Mouse (Mus musculus) forebrain, embryonic 10.5 days (tissue): ENCODE results near the gene Slc8a3. TPM values are rescaled to one million over a fixed set of nuclear protein-coding genes. Genes with fewer than 3 reads are reported as not detected.

ENCODE experiments used
- DNase-seq: peaks from one replicate; pipeline ENCODE4 v3.0.0-alpha.2; 2017; ENCODE audit warnings: low spot score; ENCODE audit errors: extremely low spot score
- H3K27ac ChIP-seq: fragments of 300-500 bp; sonication (generic); 2 replicates; pipeline ENCODE4 v1.5.1; 2016; ENCODE audit warnings: mild to moderate bottlenecking
- H3K27me3 ChIP-seq: fragments of 300-500 bp; sonication (generic); 2 replicates; pipeline ENCODE4 v1.6.1; 2016; ENCODE audit warnings: mild to moderate bottlenecking; ENCODE audit not compliant: poor library complexity, severe bottlenecking
- H3K36me3 ChIP-seq: fragments of 300-500 bp; sonication (generic); replicated peaks from 2 replicates; pipeline ENCODE4 v1.6.1; 2016; ENCODE audit warnings: mild to moderate bottlenecking, moderate library complexity
- H3K4me1 ChIP-seq: fragments of 300-500 bp; sonication (generic); 2 replicates; pipeline ENCODE4 v1.6.1; 2016
- H3K4me3 ChIP-seq: fragments of 300-500 bp; sonication (generic); 2 replicates; pipeline ENCODE4 v1.5.1; 2016; ENCODE audit warnings: mild to moderate bottlenecking, moderate library complexity
- H3K9me3 ChIP-seq: fragments of 300-500 bp; sonication (generic); 2 replicates; pipeline ENCODE4 v1.6.1; 2016; ENCODE audit warnings: mild to moderate bottlenecking, moderate library complexity
- WGBS: fragments of 180-500 bp; shearing (Covaris S2); methylation state at CpG from one replicate; pipeline ENCODE4 v1.1.7; 2016; 5-methylcytosine and 5-hydroxymethylcytosine counted together
- polyA plus RNA-seq: library from polyadenylated mRNA; unstranded; fragments of >200 nt; fragmentation: Nextera tagmentation; extraction: Ambion mirVana; gene quantifications from 2 replicates; pipeline ENCODE4 v1.2.1, GENCODE M21; 2016

Gene Slc8a3
- polyA plus RNA-seq, 1 experiment from 2014 or later, result 0.67 TPM

DNA sequence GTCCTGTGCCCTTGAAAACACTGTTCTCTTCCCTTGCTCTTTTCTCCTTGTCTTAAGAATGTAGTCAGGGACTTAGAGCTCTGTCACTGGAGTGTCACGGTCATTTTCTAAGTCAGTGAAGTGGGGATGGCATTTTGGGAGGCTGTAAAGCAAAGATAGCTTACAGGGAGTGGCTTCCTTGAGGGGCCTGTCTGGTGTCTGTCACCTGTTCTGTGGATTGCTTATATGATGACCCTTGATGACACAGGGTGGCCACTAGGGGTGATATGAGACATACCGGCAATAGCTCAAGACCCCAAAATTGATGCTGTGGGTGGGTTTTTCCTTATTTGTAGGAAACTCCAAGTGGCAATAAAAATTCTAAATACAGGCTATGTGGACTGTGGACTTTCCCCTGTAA, 164.5 kb downstream of the Slc8a3 start:
- Histone ChIP-seq H3K36me3 (peaks cover 3% of the 10 kb centered on the region; the same call in 1 of the 2 replicates), H3K27me3 (no peaks in the 10 kb centered on the region), H3K4me3 (no peak overlapping the region), H3K4me1 (peaks cover 15% of the 10 kb centered on the region), H3K9me3 (no peaks in the 10 kb centered on the region), H3K27ac (no peak overlapping the region)
- 83% methylated on average over 2 of the region's 2 CpGs for WGBS
- no peak for DNase-seq

DNA sequence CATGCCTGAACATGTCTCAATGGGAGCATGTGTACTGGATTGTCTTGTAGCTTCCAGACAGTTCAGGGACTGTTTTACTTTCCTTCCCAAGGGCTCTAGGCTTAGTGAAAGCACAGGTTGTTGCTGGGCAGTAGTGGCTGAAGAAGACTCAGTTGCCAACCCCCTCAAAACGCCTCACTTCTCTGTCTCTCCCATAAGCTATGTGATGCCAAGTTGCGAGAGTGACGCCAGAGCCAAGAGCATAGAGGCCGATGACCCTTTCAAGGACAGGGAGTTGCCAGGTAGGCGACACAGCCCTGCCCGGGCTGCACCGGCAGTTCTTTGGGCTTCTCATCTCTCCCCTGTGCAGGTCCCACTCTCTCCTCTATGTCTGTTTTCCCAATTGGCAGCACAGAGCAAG, 164.9 kb downstream of the Slc8a3 start:
- 90% methylated on average over 7 of the region's 7 CpGs for WGBS
- Histone ChIP-seq H3K27ac (no peak overlapping the region), H3K9me3 (no peaks in the 10 kb centered on the region), H3K27me3 (no peaks in the 10 kb centered on the region), H3K36me3 (peaks cover 3% of the 10 kb centered on the region; the same call in 1 of the 2 replicates), H3K4me1 (peaks cover 16% of the 10 kb centered on the region), H3K4me3 (no peak overlapping the region)
- DNase-seq, result no peak

DNA sequence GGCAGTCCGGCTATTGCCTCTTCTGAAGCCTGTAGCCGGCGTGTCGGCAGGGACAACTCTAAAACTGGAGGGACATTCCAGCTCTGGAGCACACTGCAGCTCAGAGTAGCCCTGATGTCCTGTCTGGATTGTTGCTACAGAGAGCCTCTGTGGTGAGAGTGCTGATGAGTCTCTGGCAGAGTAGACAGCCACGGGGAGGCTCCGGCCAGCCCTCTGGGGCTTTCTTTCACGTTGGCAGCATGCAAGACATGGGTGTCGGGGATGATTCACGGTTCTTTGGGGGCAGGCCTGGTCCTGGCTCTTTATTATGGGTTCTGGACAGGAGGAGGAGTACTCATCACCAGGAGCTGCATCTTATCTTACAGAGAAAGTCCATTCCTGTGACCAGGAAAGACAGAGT, 165.8 kb downstream of the Slc8a3 start:
- peaks cover 3% of the 10 kb centered on the region; the same call in 1 of the 2 replicates for H3K36me3 ChIP-seq
- DNase-seq, result no peak
- H3K27me3 ChIP-seq, result no peaks in the 10 kb centered on the region
- H3K9me3 ChIP-seq, result no peaks in the 10 kb centered on the region
- 89% methylated on average over 9 of the region's 9 CpGs for WGBS
- H3K27ac ChIP-seq, result no peak overlapping the region; the same call in 1 of the 2 replicates
- peaks cover 17% of the 10 kb centered on the region for H3K4me1 ChIP-seq
- no peak overlapping the region for H3K4me3 ChIP-seq

DNA sequence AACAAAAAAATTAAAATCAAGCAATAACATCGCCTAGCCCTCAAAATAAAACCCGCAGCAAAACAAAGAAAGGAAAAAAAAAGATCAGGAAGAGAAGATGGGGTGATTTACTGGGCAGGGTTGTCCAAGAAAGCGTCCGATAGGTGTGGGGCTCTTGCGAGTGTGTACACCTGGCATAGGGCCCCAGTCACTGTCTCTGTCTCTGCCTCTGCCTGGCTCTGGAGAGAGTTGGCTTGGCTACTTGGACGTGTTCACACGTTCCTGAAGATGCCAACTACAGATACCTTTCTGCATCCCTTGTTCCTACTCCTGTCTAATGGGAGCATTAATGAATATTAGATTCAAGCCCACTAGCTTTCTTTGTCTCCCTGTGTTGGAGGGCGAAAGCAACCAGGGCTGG, 166.4 kb downstream of the Slc8a3 start:
- H3K27ac ChIP-seq, result no peak overlapping the region; the same call in 1 of the 2 replicates
- WGBS, result 90% methylated on average over 8 of the region's 8 CpGs

DNA sequence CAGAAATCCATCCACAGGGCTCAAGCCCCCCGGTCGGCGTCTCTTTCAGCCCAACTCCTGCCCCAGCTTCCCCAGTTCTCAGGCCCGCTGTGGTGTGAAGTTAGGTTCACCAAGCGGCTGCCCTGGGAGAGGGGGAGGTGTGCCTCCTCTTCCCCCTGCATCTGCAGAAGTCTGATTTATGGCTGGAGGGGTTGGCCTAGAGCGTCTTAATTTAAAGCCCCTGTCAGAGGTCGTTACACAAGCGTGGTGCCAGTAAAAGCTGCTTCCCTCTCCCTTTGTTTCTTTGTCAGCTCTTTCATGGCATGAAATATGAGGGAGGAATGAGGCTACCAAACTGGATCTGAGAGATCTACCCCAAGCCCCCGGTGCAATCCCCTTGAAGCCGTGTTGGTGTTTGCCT, 166.9 kb downstream of the Slc8a3 start:
- Histone ChIP-seq H3K27me3 (no peaks in the 10 kb centered on the region), H3K27ac (peak overlapping the region; percentile 63), H3K9me3 (no peaks in the 10 kb centered on the region), H3K4me1 (peaks cover 17% of the 10 kb centered on the region), H3K4me3 (no peak overlapping the region), H3K36me3 (peaks cover 3% of the 10 kb centered on the region; the same call in 1 of the 2 replicates)
- no peak for DNase-seq
- WGBS, result 36% methylated on average over 10 of the region's 10 CpGs

More for the DNA sequence above, 166.4 kb downstream of the Slc8a3 start:
- no peaks in the 10 kb centered on the region for H3K27me3 ChIP-seq
- H3K4me3 ChIP-seq, result no peak overlapping the region
- peaks cover 3% of the 10 kb centered on the region; the same call in 1 of the 2 replicates for H3K36me3 ChIP-seq
- no peak for DNase-seq
- H3K4me1 ChIP-seq, result peaks cover 17% of the 10 kb centered on the region
- no peaks in the 10 kb centered on the region for H3K9me3 ChIP-seq

DNA sequence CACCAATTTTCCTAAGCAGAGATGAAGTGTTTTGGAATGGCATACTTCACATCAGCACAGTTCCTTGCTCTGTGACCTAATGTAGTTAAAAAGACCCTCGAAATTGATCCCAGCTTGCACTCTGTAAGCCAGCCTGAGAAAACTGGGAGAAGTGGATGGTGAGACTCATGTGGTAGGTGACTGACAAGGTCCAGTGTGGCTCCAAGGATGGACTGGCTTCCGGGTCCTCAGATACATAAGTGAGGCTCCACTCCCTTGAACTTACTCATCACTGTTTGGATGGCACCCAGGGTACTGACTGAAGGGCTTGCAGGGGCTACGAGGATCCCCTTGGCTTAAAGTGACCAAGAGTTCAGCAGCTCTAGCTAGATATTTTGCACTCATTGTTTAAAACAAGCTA, 169.4 kb downstream of the Slc8a3 start:
- no peak for DNase-seq
- Histone ChIP-seq H3K27me3 (no peaks in the 10 kb centered on the region), H3K27ac (no peak overlapping the region), H3K4me3 (no peak overlapping the region), H3K4me1 (peaks cover 17% of the 10 kb centered on the region), H3K9me3 (no peaks in the 10 kb centered on the region), H3K36me3 (no peaks in the 10 kb centered on the region)
- 85% methylated on average over 3 of the region's 3 CpGs for WGBS

DNA sequence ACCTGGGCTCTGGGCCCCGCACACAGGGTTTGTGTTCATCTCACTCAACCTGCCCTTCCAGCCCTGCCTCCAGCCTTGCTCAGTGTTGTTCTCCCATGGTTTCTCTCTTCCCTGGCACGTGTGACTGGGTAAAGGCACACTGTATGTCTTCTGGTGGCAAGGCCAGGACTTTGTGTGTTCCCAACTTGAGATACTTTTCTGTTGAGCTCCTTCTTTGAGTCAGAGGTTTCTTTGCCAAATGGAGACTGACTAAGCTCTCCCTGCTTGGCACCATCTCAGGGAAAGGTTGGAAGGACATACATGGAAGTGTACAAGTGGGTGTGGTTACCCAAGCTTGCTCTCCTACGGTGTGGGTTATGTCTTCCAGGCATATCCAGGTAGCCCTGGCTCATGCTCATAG, 169.8 kb downstream of the Slc8a3 start:
- DNase-seq, result no peak
- Histone ChIP-seq H3K36me3 (no peaks in the 10 kb centered on the region), H3K4me3 (no peak overlapping the region), H3K4me1 (peaks cover 17% of the 10 kb centered on the region), H3K9me3 (no peaks in the 10 kb centered on the region), H3K27me3 (no peaks in the 10 kb centered on the region), H3K27ac (no peak overlapping the region)
- 74% methylated on average over 3 of the region's 3 CpGs for WGBS

DNA sequence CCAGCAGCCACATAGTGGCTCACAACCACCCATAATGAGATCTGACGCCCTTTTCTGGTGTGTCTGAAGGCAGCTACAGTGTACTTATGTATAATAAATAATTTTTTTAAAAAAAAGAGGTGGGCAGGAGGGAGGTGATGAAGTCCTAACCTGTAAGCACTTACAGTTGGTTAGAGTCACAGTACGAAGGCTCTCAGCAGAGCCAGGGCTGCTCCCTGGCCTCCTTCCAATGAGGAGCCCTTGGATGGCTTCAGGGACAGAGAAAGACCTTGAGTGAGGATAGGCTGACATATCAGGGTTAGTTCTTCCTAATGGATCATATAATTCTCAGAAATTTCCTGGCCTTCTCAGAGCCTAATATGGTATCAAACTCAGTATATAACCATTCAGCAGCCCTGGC, 171.7 kb downstream of the Slc8a3 start:
- H3K27me3 ChIP-seq, result no peaks in the 10 kb centered on the region
- no peaks in the 10 kb centered on the region for H3K36me3 ChIP-seq
- H3K9me3 ChIP-seq, result no peaks in the 10 kb centered on the region
- H3K4me1 ChIP-seq, result peaks cover 10% of the 10 kb centered on the region
- DNase-seq, result no peak
- WGBS, result 86% methylated on average over 2 of the region's 2 CpGs
- no peak overlapping the region for H3K27ac ChIP-seq
- no peak overlapping the region for H3K4me3 ChIP-seq

DNA sequence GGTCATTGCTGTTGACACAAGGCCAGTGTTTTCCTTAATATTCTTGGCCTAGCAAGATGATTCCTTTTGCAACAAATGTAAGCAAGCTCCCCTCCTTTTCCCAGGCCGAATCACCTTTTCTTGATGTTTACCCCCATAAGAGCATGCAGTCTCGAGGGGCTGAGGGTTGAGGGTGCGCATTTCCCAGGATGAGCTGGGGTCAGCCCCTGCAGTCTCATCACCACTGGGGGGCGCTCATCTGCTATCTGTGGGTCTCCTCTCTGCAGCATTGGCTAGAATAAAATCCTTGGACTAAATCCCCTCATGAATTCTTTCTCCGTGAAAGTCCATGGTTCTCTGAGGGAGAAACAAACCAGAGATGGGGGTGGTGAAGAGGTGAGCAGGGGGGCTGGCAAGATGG, 172.1 kb downstream of the Slc8a3 start:
- Histone ChIP-seq H3K4me1 (peaks cover 6% of the 10 kb centered on the region), H3K36me3 (no peaks in the 10 kb centered on the region), H3K27ac (no peak overlapping the region), H3K4me3 (no peak overlapping the region), H3K27me3 (no peaks in the 10 kb centered on the region), H3K9me3 (no peaks in the 10 kb centered on the region)
- WGBS, result 65% methylated on average over 5 of the region's 5 CpGs
- no peak for DNase-seq

DNA sequence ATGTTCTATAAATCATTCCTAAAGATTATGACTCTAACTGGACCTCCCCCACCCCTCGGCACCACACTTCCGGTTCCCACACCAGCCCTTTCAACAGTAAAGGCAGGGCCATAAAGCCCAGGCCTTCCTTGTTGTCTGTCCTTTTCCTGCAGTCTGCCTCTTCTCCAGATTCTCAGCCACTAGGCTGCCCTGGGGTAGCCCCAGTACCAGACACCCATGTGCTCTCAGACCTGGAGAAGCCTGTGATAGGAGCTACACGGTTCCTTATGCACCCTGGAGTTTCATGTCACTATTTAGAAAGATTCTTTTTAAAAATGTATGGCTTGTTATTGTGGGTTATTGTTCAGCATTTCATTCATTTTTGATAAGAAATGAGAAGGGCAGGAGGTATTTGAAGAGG, 172.6 kb downstream of the Slc8a3 start:
- 93% methylated on average over 3 of the region's 3 CpGs for WGBS
- no peak for DNase-seq
- no peaks in the 10 kb centered on the region for H3K27me3 ChIP-seq

DNA sequence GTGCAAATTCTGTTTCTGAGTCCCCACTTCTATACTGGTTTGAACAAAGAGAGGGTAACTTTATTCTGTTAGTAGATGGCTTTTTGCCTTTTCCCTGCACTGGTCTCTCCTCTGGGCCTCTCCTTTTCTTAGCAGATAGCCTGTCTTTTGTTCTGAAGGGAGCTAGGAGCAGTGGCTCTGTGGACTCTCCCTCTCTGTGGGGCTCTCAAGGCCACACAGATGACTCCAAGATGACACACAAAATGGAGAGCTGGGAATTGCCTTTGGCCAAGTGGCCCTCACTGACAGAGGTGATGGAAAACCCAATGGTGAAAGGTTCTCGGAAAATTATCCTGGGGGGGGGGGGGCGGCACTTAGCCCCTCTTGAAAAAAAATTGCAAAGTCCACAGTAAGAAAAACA, 173.0 kb downstream of the Slc8a3 start:
- no peaks in the 10 kb centered on the region for H3K9me3 ChIP-seq
- no peak overlapping the region for H3K4me3 ChIP-seq
- H3K4me1 ChIP-seq, result peaks cover 3% of the 10 kb centered on the region; the same call in 1 of the 2 replicates
- no peak overlapping the region for H3K27ac ChIP-seq
- 87% methylated on average over 2 of the region's 2 CpGs for WGBS
- no peaks in the 10 kb centered on the region for H3K36me3 ChIP-seq
- H3K27me3 ChIP-seq, result no peaks in the 10 kb centered on the region
- no peak for DNase-seq

More for the DNA sequence above, 172.6 kb downstream of the Slc8a3 start:
- H3K4me1 ChIP-seq, result peaks cover 3% of the 10 kb centered on the region; the same call in 1 of the 2 replicates
- no peak overlapping the region for H3K27ac ChIP-seq
- no peaks in the 10 kb centered on the region for H3K36me3 ChIP-seq
- no peaks in the 10 kb centered on the region for H3K9me3 ChIP-seq
- no peak overlapping the region for H3K4me3 ChIP-seq

DNA sequence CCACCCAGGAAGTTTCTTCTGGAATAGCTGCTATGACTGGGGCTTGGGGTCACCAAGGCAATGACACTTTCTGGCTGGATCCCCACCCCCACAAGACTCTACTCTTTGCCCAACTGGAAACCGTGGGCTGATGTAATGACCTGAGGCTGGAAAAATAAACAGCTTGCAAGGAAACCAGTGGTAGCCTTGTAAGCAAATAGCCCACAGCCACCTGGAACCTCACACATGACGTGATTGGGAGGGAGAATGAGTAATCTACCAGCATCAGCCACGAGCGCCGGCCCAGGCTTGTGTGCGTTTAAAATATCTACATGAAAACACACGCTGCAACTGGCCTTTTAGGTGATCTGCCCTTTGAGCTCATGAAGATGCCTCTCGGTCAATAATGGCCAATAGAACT, 176.1 kb downstream of the Slc8a3 start:
- WGBS, result 88% methylated on average over 8 of the region's 8 CpGs

DNA sequence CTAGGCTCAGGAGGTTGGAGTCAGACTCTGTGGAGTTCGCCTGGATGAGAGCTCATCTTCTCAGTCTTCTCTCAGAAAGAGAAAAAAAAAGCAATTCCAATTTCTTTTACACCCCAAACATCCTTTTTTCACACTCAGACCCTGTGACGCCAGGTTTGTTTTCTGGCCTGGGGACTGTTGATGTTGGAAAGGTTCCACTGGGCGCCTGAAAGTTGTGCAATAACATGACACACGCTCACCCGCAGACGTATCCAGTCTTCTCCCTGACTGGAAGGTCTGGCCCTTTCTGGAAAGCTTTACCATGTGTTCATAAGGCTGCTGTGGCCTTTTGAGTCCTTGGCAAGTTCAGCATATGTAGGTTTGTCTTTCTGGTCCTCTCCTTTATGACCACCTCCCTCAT, 177.3 kb downstream of the Slc8a3 start:
- H3K4me1 ChIP-seq, result no peaks in the 10 kb centered on the region
- peaks cover 4% of the 10 kb centered on the region; the same call in 1 of the 2 replicates for H3K36me3 ChIP-seq
- H3K4me3 ChIP-seq, result no peak overlapping the region
- no peak for DNase-seq
- no peaks in the 10 kb centered on the region for H3K9me3 ChIP-seq
- H3K27ac ChIP-seq, result no peak overlapping the region
- WGBS, result 92% methylated on average over 6 of the region's 6 CpGs
- no peaks in the 10 kb centered on the region for H3K27me3 ChIP-seq

More for the DNA sequence above, 176.1 kb downstream of the Slc8a3 start:
- Histone ChIP-seq H3K27ac (no peak overlapping the region), H3K4me1 (no peaks in the 10 kb centered on the region), H3K27me3 (no peaks in the 10 kb centered on the region), H3K36me3 (peaks cover 4% of the 10 kb centered on the region; the same call in 1 of the 2 replicates), H3K9me3 (no peaks in the 10 kb centered on the region), H3K4me3 (no peak overlapping the region)
- no peak for DNase-seq

DNA sequence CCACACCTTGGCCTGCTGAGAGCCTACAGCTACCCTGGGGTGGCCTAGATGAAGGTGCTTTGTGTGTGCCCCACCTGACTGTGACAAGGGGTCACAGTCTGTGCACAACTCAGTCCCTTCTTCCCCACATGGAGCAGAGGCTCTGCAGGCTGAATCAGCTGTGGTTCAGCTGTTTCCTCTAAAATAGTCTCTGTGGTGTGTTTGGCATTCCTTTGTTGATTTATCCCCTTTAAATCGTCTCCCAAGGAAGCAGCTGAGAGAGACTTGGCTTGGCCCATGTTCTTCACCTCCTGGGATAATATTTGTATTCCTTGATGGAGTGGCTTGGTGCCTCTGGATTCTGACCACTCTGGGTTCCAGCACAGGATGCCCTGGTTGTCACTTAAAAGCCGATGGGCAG, 180.9 kb downstream of the Slc8a3 start:
- no peak overlapping the region for H3K4me3 ChIP-seq
- H3K36me3 ChIP-seq, result peaks cover 4% of the 10 kb centered on the region; the same call in 1 of the 2 replicates
- peaks cover 2% of the 10 kb centered on the region for H3K4me1 ChIP-seq
- H3K27ac ChIP-seq, result no peak overlapping the region
- 80% methylated on average over 2 of the region's 2 CpGs for WGBS
- DNase-seq, result no peak
- H3K9me3 ChIP-seq, result no peaks in the 10 kb centered on the region
- peaks cover 27% of the 10 kb centered on the region for H3K27me3 ChIP-seq
